Mouse (Mus musculus): ENCODE data around the gene Cmip. TPM values are rescaled to one million over a fixed set of nuclear protein-coding genes. Genes with fewer than 3 reads are reported as not detected.
A peak's percentile ranks its signal among the peaks of the same experiment; 100 is the strongest.

Cmip gene
- polyA plus RNA-seq, 1 experiment from 2014 or later, result 6.7 TPM

GRCm38 (mm10) chr8:117470342-117470781 lies 213.5 kb downstream of the Cmip start:
- Histone ChIP-seq H3K4me3 (replicated peaks) (no peak overlapping the region), H3K9me3 (replicated peaks) (no peaks in the 10 kb centered on the region), H3K27me3 (peaks cover 7% of the 10 kb centered on the region; the same call in 1 of the 2 replicates), H3K27ac (no peak overlapping the region), H3K9ac (no peak overlapping the region), H3K36me3 (no peaks in the 10 kb centered on the region), H3K4me2 (peak overlapping the region; percentile 41), H3K4me1 (replicated peaks) (peaks cover 24% of the 10 kb centered on the region)
- DNase-seq, result peak; percentile 29
- ATAC-seq (ENCODE audit: low read depth), result peak; percentile 51
- WGBS (ENCODE audit: insufficient replicate concordance), result 4% methylated on average over 7 of the region's 14 CpGs

GRCm38 (mm10) chr8:117471174-117471573 lies 214.3 kb downstream of the Cmip start:
- Histone ChIP-seq H3K27me3 (peaks cover 7% of the 10 kb centered on the region; the same call in 1 of the 2 replicates), H3K9ac (no peak overlapping the region), H3K4me1 (replicated peaks) (peaks cover 24% of the 10 kb centered on the region), H3K27ac (no peak overlapping the region), H3K4me3 (replicated peaks) (no peak overlapping the region), H3K9me3 (replicated peaks) (no peaks in the 10 kb centered on the region), H3K4me2 (no peak overlapping the region), H3K36me3 (no peaks in the 10 kb centered on the region)
- ATAC-seq (ENCODE audit: low read depth) (peak; percentile 37), DNase-seq (peak; percentile 50)
- WGBS (ENCODE audit: insufficient replicate concordance), result 11% methylated on average over 3 of the region's 3 CpGs

GRCm38 (mm10) chr8:117471655-117472054 lies 214.8 kb downstream of the Cmip start:
- Histone ChIP-seq H3K4me1 (replicated peaks) (peaks cover 24% of the 10 kb centered on the region), H3K4me2 (no peak overlapping the region), H3K4me3 (replicated peaks) (no peak overlapping the region), H3K27ac (no peak overlapping the region), H3K27me3 (peaks cover 7% of the 10 kb centered on the region; the same call in 1 of the 2 replicates), H3K9me3 (replicated peaks) (no peaks in the 10 kb centered on the region), H3K36me3 (no peaks in the 10 kb centered on the region), H3K9ac (no peak overlapping the region)
- ATAC-seq (ENCODE audit: low read depth) (no peak), DNase-seq (no peak)
- 55% methylated on average over 9 of the region's 9 CpGs for WGBS (ENCODE audit: insufficient replicate concordance)

DNA sequence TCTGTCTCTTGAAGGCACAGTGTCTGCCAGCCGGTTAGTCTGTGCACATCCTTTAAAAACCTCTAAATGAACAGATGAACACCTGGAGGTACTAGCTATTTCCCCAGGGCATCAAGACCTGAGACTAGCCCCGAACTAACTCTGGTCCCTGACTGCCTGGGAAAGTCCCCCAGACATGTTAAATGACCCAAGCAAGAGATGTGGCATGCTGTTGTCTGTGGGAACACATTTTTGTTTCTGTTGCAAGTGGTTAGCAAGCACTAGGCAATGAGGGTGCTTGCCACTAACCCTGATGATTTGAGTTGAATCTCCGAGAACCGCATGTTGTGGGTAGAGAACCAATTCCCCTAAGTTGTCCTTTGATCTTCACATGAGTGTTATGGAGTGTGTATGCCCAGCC lies 215.5 kb downstream of the Cmip start:
- no peak overlapping the region for H3K27ac ChIP-seq
- H3K36me3 ChIP-seq, result no peaks in the 10 kb centered on the region
- H3K9ac ChIP-seq, result no peak overlapping the region
- H3K4me1 ChIP-seq (replicated peaks), result peaks cover 24% of the 10 kb centered on the region
- H3K9me3 ChIP-seq (replicated peaks), result no peaks in the 10 kb centered on the region
- peaks cover 7% of the 10 kb centered on the region; the same call in 1 of the 2 replicates for H3K27me3 ChIP-seq
- H3K4me3 ChIP-seq (replicated peaks), result no peak overlapping the region
- ATAC-seq (ENCODE audit: low read depth) (no peak), DNase-seq (no peak)
- WGBS (ENCODE audit: insufficient replicate concordance), result 71% methylated on average over 4 of the region's 4 CpGs
- H3K4me2 ChIP-seq, result no peak overlapping the region

GRCm38 (mm10) chr8:117474944-117475343 lies 218.1 kb downstream of the Cmip start:
- DNase-seq (peak; percentile 84), ATAC-seq (ENCODE audit: low read depth) (peak; percentile 67)
- WGBS (ENCODE audit: insufficient replicate concordance), result 2% methylated on average over 5 of the region's 5 CpGs
- Histone ChIP-seq H3K4me2 (no peak overlapping the region), H3K9me3 (replicated peaks) (no peaks in the 10 kb centered on the region), H3K27me3 (peaks cover 3% of the 10 kb centered on the region; the same call in 1 of the 2 replicates), H3K36me3 (no peaks in the 10 kb centered on the region), H3K27ac (no peak overlapping the region), H3K9ac (no peak overlapping the region), H3K4me3 (replicated peaks) (no peak overlapping the region), H3K4me1 (replicated peaks) (peaks cover 20% of the 10 kb centered on the region)

- no peak overlapping the region for H3K4me2 ChIP-seq
- no peaks in the 10 kb centered on the region for H3K36me3 ChIP-seq
- ATAC-seq (ENCODE audit: low read depth), result no peak
- H3K27ac ChIP-seq, result no peak overlapping the region
- no peak overlapping the region for H3K4me3 ChIP-seq (replicated peaks)
- H3K9me3 ChIP-seq (replicated peaks), result no peaks in the 10 kb centered on the region
- DNase-seq, result no peak
- H3K4me1 ChIP-seq (replicated peaks), result peaks cover 11% of the 10 kb centered on the region
- WGBS (ENCODE audit: insufficient replicate concordance), result 20% methylated on average over 7 of the region's 7 CpGs
- H3K27me3 ChIP-seq, result no peaks in the 10 kb centered on the region
- no peak overlapping the region for H3K9ac ChIP-seq
Measured at GRCm38 (mm10) chr8:117475819-117476218, 219.0 kb downstream of the Cmip start.

- Histone ChIP-seq H3K27me3 (no peaks in the 10 kb centered on the region), H3K27ac (no peak overlapping the region), H3K9ac (no peak overlapping the region), H3K4me2 (no peak overlapping the region), H3K4me1 (replicated peaks) (0 out of 2 replicates have a peak, but pooled peaks cover 4% of the 10 kb centered on the region), H3K36me3 (no peaks in the 10 kb centered on the region), H3K4me3 (replicated peaks) (no peak overlapping the region), H3K9me3 (replicated peaks) (no peaks in the 10 kb centered on the region)
- ATAC-seq (ENCODE audit: low read depth), result no peak
- no peak for DNase-seq
Measured at GRCm38 (mm10) chr8:117478082-117478481, 221.2 kb downstream of the Cmip start.

- ATAC-seq (ENCODE audit: low read depth), result no peak
- no peak overlapping the region for H3K4me3 ChIP-seq (replicated peaks)
- no peaks in the 10 kb centered on the region for H3K9me3 ChIP-seq (replicated peaks)
- 0 out of 2 replicates have a peak, but pooled peaks cover 3% of the 10 kb centered on the region for H3K4me1 ChIP-seq (replicated peaks)
- no peak for DNase-seq
- 83% methylated on average over 9 of the region's 9 CpGs for WGBS (ENCODE audit: insufficient replicate concordance)
- no peaks in the 10 kb centered on the region for H3K27me3 ChIP-seq
- H3K4me2 ChIP-seq, result no peak overlapping the region
- no peak overlapping the region for H3K27ac ChIP-seq
- H3K36me3 ChIP-seq, result no peaks in the 10 kb centered on the region
- H3K9ac ChIP-seq, result no peak overlapping the region
Measured at GRCm38 (mm10) chr8:117479996-117480395, 223.1 kb downstream of the Cmip start.

DNA sequence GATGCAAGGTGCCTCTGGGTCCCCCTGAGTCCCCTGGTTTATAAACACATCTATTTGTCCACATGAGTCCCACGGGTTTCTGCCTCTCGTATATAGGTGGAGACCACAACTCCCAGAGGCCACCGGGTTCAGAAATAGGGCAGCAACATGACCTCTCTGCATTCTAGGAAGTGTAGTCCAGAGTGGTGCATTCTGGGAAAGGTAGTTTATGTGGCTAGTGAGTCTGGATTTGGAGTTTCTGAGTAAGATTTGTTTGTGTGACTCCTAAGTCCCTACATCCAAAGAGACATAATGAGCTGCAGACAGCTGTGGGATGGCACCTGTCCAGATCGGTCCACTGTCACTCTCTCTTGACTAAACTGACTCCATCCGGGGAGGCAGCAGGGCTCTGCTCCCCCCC lies 223.7 kb downstream of the Cmip start:
- DNase-seq, result no peak
- 59% methylated on average over 5 of the region's 5 CpGs for WGBS (ENCODE audit: insufficient replicate concordance)
- no peak overlapping the region for H3K27ac ChIP-seq
- H3K36me3 ChIP-seq, result no peaks in the 10 kb centered on the region
- H3K4me3 ChIP-seq (replicated peaks), result no peak overlapping the region
- no peaks in the 10 kb centered on the region for H3K9me3 ChIP-seq (replicated peaks)
- no peak for ATAC-seq (ENCODE audit: low read depth)
- no peaks in the 10 kb centered on the region for H3K27me3 ChIP-seq
- 0 out of 2 replicates have a peak, but pooled peaks cover 3% of the 10 kb centered on the region for H3K4me1 ChIP-seq (replicated peaks)
- H3K4me2 ChIP-seq, result no peak overlapping the region
- no peak overlapping the region for H3K9ac ChIP-seq

DNA sequence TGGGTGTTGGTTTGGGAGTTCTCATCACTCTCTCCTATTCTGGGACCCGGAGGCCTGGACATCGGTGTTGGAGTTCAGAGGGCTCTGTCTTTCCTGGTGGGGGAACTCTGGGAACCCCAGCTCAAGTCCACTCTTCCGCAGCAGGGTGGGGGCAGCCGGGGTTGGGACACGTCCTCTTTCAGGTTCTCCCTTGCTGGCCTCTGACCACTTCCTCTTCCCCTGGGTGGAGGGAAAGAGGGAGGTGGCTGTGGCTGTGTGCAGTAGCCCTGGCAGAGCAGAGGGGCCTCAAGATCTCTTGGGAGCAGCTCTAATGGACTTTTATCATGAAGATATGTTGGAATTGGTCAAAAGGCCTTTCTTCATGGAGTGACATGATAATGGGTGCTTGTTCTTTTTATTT lies 225.0 kb downstream of the Cmip start:
- H3K9me3 ChIP-seq (replicated peaks), result no peaks in the 10 kb centered on the region
- 0 out of 2 replicates have a peak, but pooled peaks cover 3% of the 10 kb centered on the region for H3K4me1 ChIP-seq (replicated peaks)
- H3K9ac ChIP-seq, result no peak overlapping the region
- ATAC-seq (ENCODE audit: low read depth) (peak; percentile 31; the same call in 1 of the 2 replicates), DNase-seq (no peak)
- 30% methylated on average over 5 of the region's 5 CpGs for WGBS (ENCODE audit: insufficient replicate concordance)
- H3K36me3 ChIP-seq, result no peaks in the 10 kb centered on the region
- no peaks in the 10 kb centered on the region for H3K27me3 ChIP-seq
- H3K4me2 ChIP-seq, result 0 out of 2 replicates have a peak overlapping the region, but pooled peaks have one; percentile 21
- no peak overlapping the region for H3K4me3 ChIP-seq (replicated peaks)
- no peak overlapping the region; the same call in 1 of the 2 replicates for H3K27ac ChIP-seq

- Histone ChIP-seq H3K36me3 (no peaks in the 10 kb centered on the region), H3K9ac (no peak overlapping the region), H3K27me3 (no peaks in the 10 kb centered on the region), H3K27ac (no peak overlapping the region), H3K4me2 (no peak overlapping the region), H3K4me3 (replicated peaks) (no peak overlapping the region), H3K9me3 (replicated peaks) (no peaks in the 10 kb centered on the region), H3K4me1 (replicated peaks) (0 out of 2 replicates have a peak, but pooled peaks cover 3% of the 10 kb centered on the region)
- ATAC-seq (ENCODE audit: low read depth) (no peak), DNase-seq (no peak)
- WGBS (ENCODE audit: insufficient replicate concordance), result 75% methylated on average over 8 of the region's 8 CpGs
Measured at GRCm38 (mm10) chr8:117484731-117485130, 227.9 kb downstream of the Cmip start.

GRCm38 (mm10) chr8:117485316-117485715 lies 228.5 kb downstream of the Cmip start:
- ATAC-seq (ENCODE audit: low read depth) (no peak), DNase-seq (no peak)
- Histone ChIP-seq H3K27ac (no peak overlapping the region), H3K4me3 (replicated peaks) (no peak overlapping the region), H3K9ac (no peak overlapping the region), H3K4me2 (no peak overlapping the region), H3K36me3 (no peaks in the 10 kb centered on the region), H3K9me3 (replicated peaks) (no peaks in the 10 kb centered on the region), H3K4me1 (replicated peaks) (0 out of 2 replicates have a peak, but pooled peaks cover 3% of the 10 kb centered on the region), H3K27me3 (no peaks in the 10 kb centered on the region)
- whole genome bisulfite sequencing (ENCODE audit: insufficient replicate concordance), result 72% methylated on average over 1 of the region's 1 CpGs
